Mouse (Mus musculus) kidney, adult 18-20 months (tissue): ENCODE results near the gene Fam19a1.

ENCODE experiments used
- DNase-seq: peaks from one replicate; pipeline ENCODE4 v3.0.0; 2021

The Fam19a1 gene

DNA sequence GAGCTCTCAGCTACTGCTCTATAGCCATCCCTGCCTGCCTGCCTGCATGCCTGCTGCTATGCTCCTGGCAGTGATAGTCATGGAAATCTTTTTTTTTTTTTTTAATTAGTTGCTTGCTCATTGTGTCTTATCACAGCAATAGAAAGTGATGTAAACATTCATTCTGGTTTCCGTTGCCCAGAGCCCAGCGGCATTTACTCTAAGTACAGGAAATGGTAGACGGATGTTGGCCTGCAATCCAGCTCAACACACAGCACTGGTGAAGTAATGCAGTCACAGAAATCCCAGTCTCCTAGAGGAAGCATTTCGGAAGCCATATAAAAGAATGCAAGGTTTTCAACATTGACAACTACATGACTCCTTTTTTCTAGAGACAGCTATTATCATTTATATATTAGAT lies 153.5 kb downstream of the Fam19a1 start:
- no peak for DNase-seq

DNA sequence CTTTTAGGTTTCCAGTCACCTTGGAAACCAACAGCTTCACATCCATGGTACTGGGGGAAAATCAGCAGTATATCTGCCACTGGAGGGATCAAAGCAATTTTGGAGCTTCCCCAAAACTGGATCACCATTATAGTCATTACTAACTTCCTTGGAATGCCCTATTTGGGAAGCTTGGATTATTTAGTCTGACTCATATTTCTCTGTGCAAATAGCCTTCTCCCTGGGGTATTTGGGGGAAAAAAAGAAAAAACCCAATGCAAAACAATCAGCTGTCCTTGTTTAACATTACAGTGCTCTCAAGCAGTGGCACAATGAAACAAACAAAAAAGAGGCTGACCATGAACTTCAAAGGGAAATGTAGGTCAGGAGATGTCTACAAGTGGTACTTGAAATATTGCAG lies 155.8 kb downstream of the Fam19a1 start:
- DNase-seq, result no peak

DNA sequence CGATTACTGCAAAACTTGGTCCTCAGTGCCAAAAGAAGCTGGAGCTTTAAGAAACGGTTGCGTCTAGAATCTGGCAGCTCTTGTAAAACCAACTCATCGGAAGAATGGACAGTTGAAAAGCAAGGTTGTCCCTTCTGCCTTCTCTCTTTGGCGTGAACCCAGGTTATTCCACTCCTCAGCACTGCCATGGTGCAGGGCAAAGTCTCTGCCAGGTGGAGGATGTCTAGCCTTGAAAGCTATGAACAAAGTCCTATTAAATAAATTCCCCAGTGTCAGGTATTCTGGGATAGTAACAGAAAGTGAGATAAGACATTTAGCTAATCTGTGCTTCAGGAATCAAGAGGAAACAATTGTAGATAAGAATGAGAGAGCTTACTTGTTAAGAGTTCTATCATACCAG lies 157.5 kb downstream of the Fam19a1 start:
- no peak for DNase-seq

DNA sequence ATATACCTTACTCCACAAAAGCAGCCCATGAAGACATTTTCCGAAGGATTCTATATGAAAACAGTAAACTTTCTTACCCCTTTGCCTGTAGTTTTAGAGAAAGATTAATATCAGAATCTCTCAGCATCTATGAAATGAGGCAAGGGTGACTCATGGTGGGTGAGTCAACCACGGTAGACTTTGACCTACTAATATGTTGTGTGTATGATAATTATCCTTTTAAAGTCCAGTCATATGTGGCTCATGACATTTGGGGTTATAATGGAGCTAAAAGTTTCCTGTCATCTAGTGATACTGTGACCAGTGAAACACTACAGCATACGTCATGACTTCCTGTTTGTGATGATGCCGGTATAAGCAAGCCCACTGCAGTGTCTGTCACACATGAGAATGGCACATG lies 170.8 kb downstream of the Fam19a1 start:
- no peak for DNase-seq

DNA sequence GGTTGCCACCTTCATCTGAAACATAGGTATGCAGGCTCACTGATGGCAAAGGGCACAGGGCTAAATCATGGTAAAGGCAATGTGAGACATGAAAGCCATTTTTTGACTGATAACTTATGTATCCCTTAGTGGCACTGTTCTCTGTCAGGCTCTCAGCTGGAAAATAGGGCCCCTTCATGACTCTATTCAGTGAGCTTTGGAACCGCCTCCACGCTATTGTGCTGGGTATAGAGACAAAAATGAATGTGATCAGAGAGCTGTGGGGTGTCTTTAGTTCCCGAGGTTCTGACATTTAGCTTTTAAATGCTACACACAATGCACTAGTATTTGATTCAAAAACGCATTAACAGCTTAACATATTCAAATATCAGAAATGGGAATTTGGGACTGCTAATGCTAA lies 171.6 kb downstream of the Fam19a1 start:
- no peak for DNase-seq

DNA sequence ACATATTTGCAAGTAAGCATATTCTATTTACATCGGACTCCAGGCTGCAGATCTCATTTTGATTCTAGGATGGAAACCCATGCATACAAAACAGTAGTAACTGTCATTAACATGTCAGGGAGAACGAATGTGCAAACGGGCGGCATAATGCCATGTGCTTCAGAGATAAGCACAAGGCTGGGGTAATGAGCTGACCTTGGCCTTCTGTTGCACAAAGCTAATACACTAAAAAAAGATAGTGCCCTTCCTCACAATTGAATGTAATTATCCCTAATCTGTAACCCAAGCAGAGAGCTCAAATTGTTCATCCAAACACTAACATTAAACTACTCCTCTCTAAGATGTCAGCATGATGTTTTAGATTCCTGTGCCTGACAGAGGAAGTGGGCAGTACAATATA lies 173.3 kb downstream of the Fam19a1 start:
- DNase-seq, result no peak

DNA sequence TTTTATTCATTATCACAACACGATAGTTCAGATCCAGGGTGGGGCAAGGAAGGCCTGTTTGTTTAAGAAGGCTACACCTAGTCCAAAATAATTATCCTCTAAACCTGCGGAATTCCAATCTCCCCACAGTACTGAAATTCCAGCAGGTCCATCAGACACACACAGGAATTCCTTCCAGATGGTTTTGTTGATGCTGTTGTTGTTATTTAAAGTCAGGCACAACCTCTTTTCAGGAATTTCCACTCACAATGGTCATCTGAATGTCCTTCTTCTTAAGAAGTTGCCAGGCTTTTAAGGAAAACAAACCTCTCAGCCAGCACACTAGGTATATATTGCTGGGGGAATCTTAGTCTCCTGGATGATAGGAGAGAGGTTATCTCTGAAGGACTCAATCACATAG lies 174.4 kb downstream of the Fam19a1 start:
- DNase-seq, result no peak

DNA sequence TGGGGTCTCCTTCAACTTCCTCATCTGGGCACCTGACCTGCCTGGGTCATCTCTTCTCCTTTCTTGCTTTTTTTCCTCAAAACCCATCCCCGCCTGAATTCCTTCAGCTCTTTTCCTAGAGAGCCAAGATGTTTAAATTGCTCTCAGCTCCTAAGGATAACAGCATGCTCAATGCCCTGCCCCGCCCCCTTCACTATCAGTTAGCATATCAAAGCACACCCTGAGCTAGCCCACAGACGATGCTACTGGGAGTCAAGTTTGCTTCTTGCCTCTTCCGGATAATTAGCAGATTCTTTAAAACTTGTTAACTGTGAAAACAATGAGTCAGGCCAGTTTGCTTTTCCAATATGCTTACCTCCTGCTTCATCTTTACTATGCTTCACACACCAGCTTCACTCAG lies 176.7 kb downstream of the Fam19a1 start:
- DNase-seq, result no peak

DNA sequence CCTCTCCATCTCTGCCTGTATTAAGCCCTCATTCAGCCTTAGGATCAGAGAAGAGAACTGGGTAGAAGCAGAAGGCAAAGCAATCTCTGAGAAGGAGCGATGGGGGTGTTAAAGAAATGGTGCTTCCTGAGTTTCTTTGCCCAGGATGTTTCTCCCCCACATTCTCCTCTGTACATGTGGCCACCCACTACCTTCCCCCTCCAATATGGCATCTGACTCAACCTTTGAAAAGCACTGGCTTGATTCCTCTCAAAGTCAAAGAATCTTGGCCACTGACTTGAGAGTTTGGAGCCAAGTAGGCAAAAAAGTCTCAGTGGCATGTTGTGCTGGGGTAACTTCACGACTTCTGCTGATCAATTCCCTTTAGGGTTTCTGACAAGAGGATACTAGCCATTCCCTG lies 234.5 kb downstream of the Fam19a1 start:
- no peak for DNase-seq

DNA sequence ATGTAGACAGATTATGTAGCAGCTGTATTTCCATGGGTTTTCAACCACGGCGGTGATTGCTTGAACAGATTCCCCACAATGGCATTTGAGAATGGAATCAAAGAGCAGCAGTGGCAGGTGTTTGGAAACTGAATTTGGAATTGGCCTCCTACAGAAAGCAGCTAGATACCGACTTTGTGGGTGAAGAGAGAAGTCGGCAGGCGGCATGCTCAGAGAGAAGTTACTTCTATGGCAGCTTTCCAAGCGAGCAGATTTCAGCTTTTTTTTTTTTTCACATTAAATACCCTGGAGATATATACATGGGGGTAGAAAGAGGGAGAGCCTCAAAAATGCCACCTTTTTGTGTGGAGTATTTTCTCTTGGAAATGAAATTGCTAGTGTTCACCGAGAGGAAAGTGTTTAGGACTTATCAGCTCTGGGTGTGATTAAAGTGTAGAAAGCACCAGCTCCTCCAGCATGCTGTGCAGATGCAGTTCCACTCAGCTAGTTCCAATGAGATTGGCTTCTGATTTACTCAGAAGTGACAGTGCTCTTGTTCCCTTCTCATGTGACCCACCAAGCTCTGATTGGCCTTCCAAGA lies 236.6 kb downstream of the Fam19a1 start:
- DNase-seq, result no peak

DNA sequence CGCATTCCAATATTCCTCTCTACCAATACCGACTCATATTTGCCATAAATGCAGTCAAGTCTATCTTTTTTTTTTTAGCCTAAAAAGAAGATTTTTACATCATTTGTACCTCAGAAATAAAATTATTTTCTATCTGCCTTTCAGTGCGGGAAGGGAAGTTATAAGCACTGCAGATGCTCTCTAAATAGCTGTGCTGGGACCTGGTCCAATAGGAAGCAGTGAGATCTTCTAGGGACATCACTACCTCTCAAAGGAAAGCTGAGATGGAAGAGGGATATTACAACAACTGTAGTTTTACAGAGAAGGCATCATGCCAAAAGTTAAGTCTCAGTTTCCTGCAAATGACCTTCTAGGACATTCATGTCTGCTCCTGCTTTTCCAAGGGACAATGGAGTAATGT lies 256.6 kb downstream of the Fam19a1 start:
- no peak for DNase-seq

DNA sequence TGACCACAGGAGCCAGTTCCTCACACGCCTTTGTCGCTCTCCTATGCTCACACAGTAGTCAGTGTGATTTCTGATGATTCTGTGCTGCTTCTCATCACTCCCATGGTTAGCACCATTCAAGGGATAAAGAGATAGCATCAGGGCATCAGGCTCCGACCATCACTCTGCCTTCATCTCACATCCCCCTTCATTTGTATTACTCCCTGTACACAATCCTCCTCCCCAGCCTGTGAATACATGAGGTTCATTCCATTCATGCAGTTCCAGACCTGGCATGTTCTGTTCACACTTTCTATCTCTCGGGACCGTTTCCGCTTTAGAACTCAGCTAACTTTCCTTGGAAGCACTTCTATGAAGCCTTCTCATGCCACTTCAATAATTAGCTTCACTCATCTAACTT lies 259.9 kb downstream of the Fam19a1 start:
- DNase-seq, result no peak

DNA sequence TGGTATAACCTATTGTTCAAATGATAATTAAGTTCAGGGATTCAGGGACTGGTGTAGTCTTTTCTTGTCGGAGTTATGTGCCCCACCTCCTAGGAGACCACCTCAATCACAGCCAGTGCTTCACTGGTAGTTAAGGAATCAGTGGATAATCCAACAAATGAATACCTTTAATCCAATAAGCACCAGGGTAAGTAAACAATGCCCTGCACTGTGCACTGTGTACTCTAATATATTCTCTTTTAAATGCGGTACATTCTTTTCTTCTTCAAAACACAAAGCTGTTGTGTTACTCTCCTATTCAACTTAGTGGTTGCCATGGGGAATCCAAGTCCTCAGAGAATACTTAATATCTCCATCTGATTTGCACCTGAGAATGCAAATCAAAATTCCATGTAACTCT lies 260.3 kb downstream of the Fam19a1 start:
- DNase-seq, result no peak

DNA sequence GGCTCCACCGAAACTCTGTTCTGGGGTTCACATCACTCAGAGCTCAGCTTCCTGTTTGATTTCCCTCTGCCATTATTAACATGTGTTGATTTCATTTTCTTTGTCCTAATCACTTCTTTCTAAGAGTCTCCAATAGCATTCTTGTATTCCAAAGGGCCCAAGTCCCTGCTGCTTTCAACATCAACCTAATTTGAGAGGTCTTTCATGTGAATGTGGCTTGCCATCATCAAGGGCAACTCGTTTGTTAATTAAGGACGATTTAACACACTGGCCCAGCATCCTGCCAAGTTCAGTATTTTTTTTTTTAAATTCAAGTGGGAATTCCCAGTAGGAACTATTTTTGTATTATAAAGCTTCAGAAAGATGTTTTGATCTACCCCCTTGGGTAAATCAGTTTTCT lies 263.8 kb downstream of the Fam19a1 start:
- no peak for DNase-seq

DNA sequence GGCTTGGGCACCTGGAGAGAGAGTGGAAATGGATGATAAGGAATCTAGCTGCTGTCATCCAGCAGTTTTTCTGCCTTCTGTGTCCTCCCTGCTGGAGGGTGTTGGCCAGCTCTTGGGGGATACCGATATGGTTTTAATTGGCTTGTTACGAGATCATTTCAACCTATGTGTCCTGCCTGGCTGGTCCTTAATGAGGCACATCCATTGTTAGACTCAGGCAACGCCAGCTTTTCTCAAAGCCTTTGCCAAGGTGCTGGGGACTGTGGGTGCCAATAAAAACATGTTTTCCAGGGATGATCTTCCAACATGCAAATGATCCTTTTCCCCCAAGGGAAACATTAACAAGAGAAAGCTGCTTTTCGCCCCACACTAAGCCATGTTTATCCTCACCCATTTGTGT lies 266.3 kb downstream of the Fam19a1 start:
- DNase-seq, result peak; percentile 6

DNA sequence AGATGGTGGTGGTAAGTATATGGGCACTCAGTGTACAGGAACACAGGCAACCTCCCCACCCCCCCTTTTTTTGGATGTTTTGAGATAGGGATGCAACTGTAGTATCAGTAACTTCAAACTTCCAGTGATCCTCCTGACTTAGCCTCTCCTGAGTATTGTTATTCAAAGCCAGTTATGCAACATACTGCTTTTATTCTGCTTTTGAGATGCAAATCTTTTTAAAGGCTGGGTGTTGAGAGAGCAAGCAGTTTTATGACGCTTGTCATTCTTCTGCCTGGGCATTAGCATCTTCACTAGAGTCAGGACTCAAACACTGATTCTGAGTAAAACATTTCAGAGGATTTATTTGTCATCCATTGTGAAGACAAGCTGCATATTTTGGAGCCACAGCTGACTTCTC lies 271.5 kb downstream of the Fam19a1 start:
- DNase-seq, result no peak

DNA sequence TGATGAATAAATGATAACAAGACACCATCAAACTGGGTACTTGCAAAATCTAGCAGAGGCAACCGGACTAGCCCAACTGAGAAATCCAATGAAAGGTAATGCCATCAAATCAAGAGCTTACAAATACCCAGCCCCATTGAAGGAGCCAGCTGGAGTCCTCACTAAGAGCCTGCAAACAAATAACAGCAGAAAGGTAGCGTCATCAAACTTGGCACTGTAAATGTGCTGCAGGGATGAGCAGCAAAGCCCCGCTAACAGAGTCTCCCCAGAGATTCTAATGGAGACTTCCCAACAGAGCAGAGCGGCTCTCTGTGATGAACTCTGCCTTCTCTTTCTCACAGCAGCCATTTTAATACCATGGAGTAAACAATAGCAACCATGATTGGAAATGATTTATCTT lies 305.9 kb downstream of the Fam19a1 start:
- DNase-seq, result no peak

DNA sequence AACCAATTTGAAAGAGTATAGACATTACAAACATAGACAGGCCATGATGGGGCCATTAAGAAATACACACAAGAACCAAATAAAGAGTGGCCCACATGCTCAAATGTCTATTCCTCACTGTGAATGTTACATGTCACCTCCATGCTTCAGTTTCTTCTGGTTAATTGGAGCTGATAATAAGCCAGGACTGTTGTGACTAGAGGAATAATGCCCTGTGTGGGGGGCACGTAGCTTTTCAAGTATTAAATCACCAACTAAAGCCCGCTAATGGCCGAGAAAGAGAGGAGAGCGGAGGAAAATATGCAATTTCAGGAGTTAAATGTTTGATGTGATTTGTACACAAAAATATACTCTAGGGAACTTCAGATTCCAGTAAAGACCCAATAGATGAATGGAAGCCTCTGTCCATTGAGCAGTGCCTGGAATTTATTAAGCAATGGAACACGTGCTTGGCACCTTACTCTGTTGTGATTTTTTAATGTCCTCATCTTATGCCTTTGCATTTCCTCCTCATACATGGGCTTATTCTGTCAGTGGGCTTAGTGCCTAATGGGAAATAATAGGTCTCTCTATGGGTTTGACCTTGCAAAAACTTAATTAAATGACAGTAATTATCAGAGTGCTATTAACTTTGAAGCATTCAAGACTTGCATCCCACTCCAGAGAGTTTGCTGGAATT lies 306.9 kb downstream of the Fam19a1 start:
- DNase-seq, result no peak

DNA sequence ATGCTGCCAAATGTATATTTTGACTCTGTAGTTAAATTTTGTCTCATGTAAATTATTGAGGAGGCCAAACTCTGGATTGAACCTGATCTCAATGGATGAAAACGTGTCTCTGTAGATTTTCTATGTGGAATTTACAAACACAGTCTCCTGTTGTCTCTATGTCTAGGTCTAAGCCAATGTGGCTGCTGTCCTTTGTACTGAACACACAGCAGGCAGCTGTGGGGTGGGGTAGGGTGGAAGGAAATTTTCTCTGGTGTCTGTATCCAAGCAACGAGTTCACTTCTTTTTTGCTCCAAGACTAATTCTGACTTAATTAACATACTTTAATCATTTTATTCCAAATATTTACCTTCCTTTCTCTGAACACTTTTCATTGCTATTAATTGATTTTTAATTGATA lies 307.6 kb downstream of the Fam19a1 start:
- DNase-seq, result no peak

DNA sequence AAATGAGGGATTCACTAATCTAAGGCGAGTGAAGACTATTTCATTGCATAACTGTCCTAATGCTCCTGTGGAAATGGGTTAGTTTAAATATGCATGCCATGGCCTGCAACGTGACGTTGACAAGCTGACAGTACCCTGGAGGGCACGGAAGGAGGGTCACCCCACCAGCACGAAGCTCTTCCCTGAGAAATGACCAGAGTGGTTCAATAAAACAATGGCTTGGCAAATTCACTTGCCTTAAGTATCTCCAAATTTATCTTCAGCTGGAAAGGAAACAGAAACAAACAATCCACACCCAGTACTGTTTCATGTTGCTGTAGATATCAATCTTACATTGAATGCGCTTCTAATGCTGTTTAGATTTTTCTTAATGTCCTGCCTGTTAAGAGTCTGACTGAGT lies 316.4 kb downstream of the Fam19a1 start:
- no peak for DNase-seq

DNA sequence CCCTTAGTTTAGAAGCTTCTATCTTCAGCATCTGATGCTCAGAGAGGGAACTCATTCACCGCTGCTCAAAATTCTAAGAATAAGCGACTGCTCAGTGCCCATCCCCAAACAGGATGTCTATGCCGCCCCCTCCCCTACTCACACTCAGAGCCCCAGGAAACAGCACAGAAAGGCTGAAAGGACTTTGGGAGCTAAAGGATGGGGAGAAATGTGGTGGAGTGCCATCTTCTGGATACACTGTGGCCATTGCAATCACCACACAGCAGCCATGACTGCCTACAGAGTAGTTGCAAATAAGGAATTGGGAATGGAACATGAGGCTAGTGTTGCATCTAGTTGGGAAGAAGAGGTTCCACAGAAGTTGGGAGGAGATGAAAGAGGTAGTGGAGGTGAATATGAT lies 319.4 kb downstream of the Fam19a1 start:
- DNase-seq, result peak; percentile 7

DNA sequence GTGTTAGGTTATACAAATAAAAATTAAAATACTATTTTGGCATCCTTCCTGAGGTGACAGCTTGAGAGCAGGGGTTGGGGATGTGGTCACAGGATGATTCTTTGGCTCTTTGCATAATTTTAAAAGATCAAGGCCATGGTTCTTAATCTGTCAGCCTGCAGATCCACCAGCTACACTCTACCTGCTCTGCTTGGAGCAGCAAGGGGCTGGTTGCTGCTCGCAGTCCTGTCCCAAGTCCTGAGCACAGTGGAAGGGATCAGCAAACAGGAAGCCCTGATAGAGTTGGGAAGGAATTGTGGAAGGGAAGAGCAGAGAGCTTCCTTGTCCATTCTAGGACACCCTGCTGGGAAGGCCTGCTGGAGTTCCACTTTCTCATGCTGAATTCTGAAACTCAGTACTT lies 320.9 kb downstream of the Fam19a1 start:
- DNase-seq, result no peak

DNA sequence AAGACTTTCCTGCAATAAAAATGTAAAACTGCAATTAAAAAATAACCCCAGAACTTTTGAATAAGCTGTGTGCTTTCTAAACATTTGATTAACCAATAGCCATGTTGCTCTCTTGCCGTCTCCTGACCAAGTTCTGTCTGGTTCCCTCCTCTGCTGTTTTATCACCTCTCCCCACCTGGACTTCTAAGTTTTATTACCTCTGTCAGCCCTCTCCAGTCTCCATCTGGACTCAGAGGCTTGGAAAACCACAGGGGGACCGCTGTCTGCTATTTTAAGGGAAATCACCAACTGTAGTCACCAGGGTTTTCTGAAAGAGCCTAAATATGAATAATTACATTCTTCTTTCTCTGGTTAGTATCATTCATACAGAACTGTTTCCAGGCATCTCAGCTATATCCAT lies 322.6 kb downstream of the Fam19a1 start:
- no peak for DNase-seq

DNA sequence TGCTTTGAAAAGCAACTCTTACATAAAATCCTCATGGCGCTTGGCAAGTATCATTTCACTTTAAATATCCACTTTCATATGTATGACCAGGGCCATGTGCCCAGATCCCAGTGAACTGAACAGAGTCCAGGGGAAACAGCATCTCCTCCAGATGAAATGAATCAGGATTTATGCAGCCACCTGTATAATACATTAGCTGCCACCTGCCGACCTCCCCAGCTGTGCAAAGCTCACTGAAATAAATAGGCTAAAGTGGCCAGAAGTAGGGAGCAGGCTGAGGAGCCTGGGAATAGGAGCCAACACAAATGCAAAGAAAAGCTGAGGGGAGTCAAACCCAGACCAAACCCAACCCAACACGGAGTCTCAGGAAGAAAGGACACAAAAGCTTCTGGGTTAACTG lies 324.9 kb downstream of the Fam19a1 start:
- DNase-seq, result no peak

DNA sequence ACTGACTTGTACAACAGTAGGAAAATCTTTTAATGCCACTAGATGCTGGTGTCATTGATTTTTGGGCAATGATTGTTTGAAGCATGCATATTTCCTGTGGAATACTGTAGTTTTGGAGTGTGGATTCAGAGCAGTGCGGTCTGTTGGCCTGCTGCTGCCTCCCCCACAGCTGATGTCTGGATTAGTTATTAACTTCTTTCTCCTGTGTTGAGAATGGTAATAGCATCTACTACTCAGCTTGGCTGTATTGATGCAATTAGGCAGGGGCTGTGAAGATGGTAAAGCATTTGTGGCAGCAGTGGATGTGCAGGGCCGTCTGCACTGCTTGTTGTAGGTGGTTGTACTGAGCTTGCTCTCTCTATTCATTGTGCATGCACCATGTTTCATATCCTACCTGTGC lies 326.5 kb downstream of the Fam19a1 start:
- DNase-seq, result no peak
